Mouse (Mus musculus) CH12.LX (cell line): ENCODE data around the gene Blnk. TPM values are rescaled to one million over a fixed set of nuclear protein-coding genes. Genes with fewer than 3 reads are reported as not detected.

Experiments
- DNase-seq: peaks from one replicate; pipeline ENCODE4 v3.0.0-alpha.2; 2013; ENCODE audit errors: extremely low read depth
- H3K27ac ChIP-seq: 2 replicates; pipeline ENCODE4 v1.5.1; 2012; ENCODE audit warnings: low read depth, mild to moderate bottlenecking, control low read depth, moderate library complexity; ENCODE audit not compliant: insufficient read depth
- H3K27me3 ChIP-seq: replicated peaks from 2 replicates; pipeline ENCODE3; 2012; ENCODE audit warnings: inconsistent platforms
- H3K36me3 ChIP-seq, 2 experiments: replicated peaks in 1 of 2; 2 replicates each; pipeline versions ENCODE3 to v1.6.1; 2012; ENCODE audit warnings: inconsistent platforms in 1 of 2, low read length in 1 of 2, mild to moderate bottlenecking in 1 of 2, mixed read lengths in 1 of 2, moderate library complexity in 1 of 2; ENCODE audit not compliant: control insufficient read depth in 1 of 2, insufficient read depth in 1 of 2
- H3K4me1 ChIP-seq, 2 experiments: 2 replicates each; pipeline ENCODE4 v1.6.1; 2012; ENCODE audit warnings: inconsistent platforms in 1 of 2, moderate library complexity in 1 of 2; ENCODE audit not compliant: insufficient read depth in 2 of 2, control insufficient read depth in 1 of 2
- H3K4me2 ChIP-seq: 2 replicates; pipeline ENCODE4 v1.6.1; 2012; ENCODE audit warnings: low read depth, mild to moderate bottlenecking, control low read depth; ENCODE audit not compliant: poor library complexity, insufficient read depth, severe bottlenecking
- H3K4me3 ChIP-seq, 3 experiments: fragments of 150-350 bp in 1 of 3; sonication (generic) in 1 of 3; replicated peaks in 1 of 3; 2 replicates each; pipeline versions ENCODE3 to v1.5.1; 2011 to 2012; ENCODE audit warnings: low read depth in 2 of 3, low read length in 2 of 3, mild to moderate bottlenecking in 2 of 3, moderate library complexity in 2 of 3, control low read depth in 1 of 3, improper control_type of control experiment in 1 of 3, inconsistent platforms in 1 of 3, mixed read lengths in 1 of 3; ENCODE audit not compliant: poor library complexity in 1 of 3
- H3K79me2 ChIP-seq: replicated peaks from 2 replicates; pipeline ENCODE4 v1.6.1; 2012; ENCODE audit warnings: mild to moderate bottlenecking, moderate library complexity; ENCODE audit not compliant: control insufficient read depth, poor library complexity, insufficient read depth, severe bottlenecking; ENCODE audit errors: extremely low read depth
- H3K9ac ChIP-seq: 2 replicates; pipeline ENCODE4 v1.6.1; 2012; ENCODE audit warnings: low read depth, mild to moderate bottlenecking, control low read depth, moderate library complexity; ENCODE audit not compliant: insufficient read depth
- H3K9me3 ChIP-seq: replicated peaks from 2 replicates; pipeline ENCODE3; 2012; ENCODE audit warnings: low read length, inconsistent platforms, mixed read lengths
- CHD1 ChIP-seq: IDR thresholded peaks from 2 replicates; pipeline ENCODE4 v1.6.1; 2012; ENCODE audit warnings: low read depth, low read length, improper control_type of control experiment, inconsistent platforms
- ELF1 ChIP-seq: IDR thresholded peaks from 2 replicates; pipeline ENCODE4 v1.6.1; 2014; ENCODE audit warnings: low read depth, mild to moderate bottlenecking, inconsistent platforms, low read length, improper control_type of control experiment
- ETS1 ChIP-seq: conservative IDR thresholded peaks from 2 replicates; pipeline ENCODE4 v1.6.1; 2012; ENCODE audit warnings: low read depth, mild to moderate bottlenecking, inconsistent platforms, low read length, improper control_type of control experiment, moderate library complexity
- HCFC1 ChIP-seq: IDR thresholded peaks from 2 replicates; pipeline ENCODE4 v1.6.1; 2012; ENCODE audit warnings: low read depth, mild to moderate bottlenecking, inconsistent platforms, low read length, improper control_type of control experiment
- IRF4 ChIP-seq: IDR thresholded peaks from 2 replicates; pipeline ENCODE4 v1.6.1; 2014; ENCODE audit warnings: low read depth, mild to moderate bottlenecking, inconsistent platforms, low read length, improper control_type of control experiment
- JUND ChIP-seq: conservative IDR thresholded peaks from 2 replicates; pipeline ENCODE4 v1.6.1; 2011; ENCODE audit warnings: low read depth, low read length, improper control_type of control experiment
- KAT2A ChIP-seq: IDR thresholded peaks from 2 replicates; pipeline ENCODE4 v1.6.1; 2012; ENCODE audit warnings: low read length, improper control_type of control experiment, inconsistent platforms; ENCODE audit not compliant: insufficient replicate concordance
- MAZ ChIP-seq: IDR thresholded peaks from 2 replicates; pipeline ENCODE4 v1.6.1; 2012; ENCODE audit warnings: low read depth, mild to moderate bottlenecking, inconsistent platforms, low read length, improper control_type of control experiment, moderate library complexity
- MXI1 ChIP-seq: IDR thresholded peaks from 2 replicates; pipeline ENCODE4 v1.6.1; 2011; ENCODE audit warnings: mild to moderate bottlenecking, low read depth, low read length, improper control_type of control experiment
- MYC ChIP-seq: IDR thresholded peaks from 2 replicates; pipeline ENCODE4 v1.6.1; 2011; ENCODE audit warnings: low read depth, mild to moderate bottlenecking, improper control_type of control experiment, low read length
- NELFE ChIP-seq: IDR thresholded peaks from 2 replicates; pipeline ENCODE4 v1.6.1; 2011; ENCODE audit warnings: low read depth, low read length, improper control_type of control experiment
- PAX5 ChIP-seq: IDR thresholded peaks from 2 replicates; pipeline ENCODE4 v1.6.1; 2012; ENCODE audit warnings: low read length, inconsistent platforms, mixed read lengths
- POLR2AphosphoS2 ChIP-seq: IDR thresholded peaks from 2 replicates; pipeline ENCODE4 v1.6.1; 2011; ENCODE audit warnings: low read depth, low read length, improper control_type of control experiment
- RCOR1 ChIP-seq: conservative IDR thresholded peaks from 2 replicates; pipeline ENCODE4 v1.6.1; 2012; ENCODE audit warnings: low read depth, mild to moderate bottlenecking, inconsistent platforms, low read length, improper control_type of control experiment
- USF1 ChIP-seq: IDR thresholded peaks from 2 replicates; pipeline ENCODE4 v1.6.1; 2014; ENCODE audit warnings: low read depth, mild to moderate bottlenecking, inconsistent platforms, low read length, improper control_type of control experiment
- USF2 ChIP-seq: conservative IDR thresholded peaks from 2 replicates; pipeline ENCODE4 v1.6.1; 2011; ENCODE audit warnings: low read depth, low read length, improper control_type of control experiment
- ZKSCAN1 ChIP-seq: IDR thresholded peaks from 2 replicates; pipeline ENCODE4 v1.6.1; 2012; ENCODE audit warnings: low read depth, inconsistent platforms, low read length, improper control_type of control experiment, borderline replicate concordance
- ZMIZ1 ChIP-seq: IDR thresholded peaks from 2 replicates; pipeline ENCODE4 v1.6.1; 2012; ENCODE audit warnings: low read depth, mild to moderate bottlenecking, inconsistent platforms, low read length, improper control_type of control experiment
- ZNF384 ChIP-seq: IDR thresholded peaks from 2 replicates; pipeline ENCODE4 v1.6.1; 2012; ENCODE audit warnings: low read depth, low read length, improper control_type of control experiment, inconsistent platforms
- dilution Hi-C: fragments of 300-500 bp; cut with MboI; formaldehyde crosslinking; loops from 2 replicates; pipeline ENCODE4 v1.14.3; 2020; ENCODE audit warnings: low sequenced_read_pairs; ENCODE audit not compliant: extremely low pct_unique_long_range_greater_than_20kb, extremely low pct_ligation_motif_present
- in situ Hi-C: fragments of 300-500 bp; cut with MboI; formaldehyde crosslinking; loops from 3 replicates; pipeline ENCODE4 v1.14.3; 2019; ENCODE audit warnings: low sequenced_read_pairs, low pct_ligation_motif_present, low pct_unique_long_range_greater_than_20kb, mixed read lengths
- polyA plus RNA-seq: library from polyadenylated mRNA; unstranded; fragments of >175 nt; gene quantifications from 2 replicates; pipeline ENCODE4 v1.2.1, GENCODE M21; 2012; ENCODE audit warnings: low read depth; ENCODE audit not compliant: insufficient read length
- total RNA-seq, 2 experiments: library from RNA; depleted of rRNA; stranded (reverse); fragments of 300-350 nt in 1 of 2; fragments of >200 nt in 1 of 2; gene quantifications; 2 replicates each; pipeline ENCODE4 v1.2.3; 2012 to 2014

Blnk gene
- total and polyA plus RNA-seq, 3 experiments = 86.8 to 284 (median 101) TPM

DNA sequence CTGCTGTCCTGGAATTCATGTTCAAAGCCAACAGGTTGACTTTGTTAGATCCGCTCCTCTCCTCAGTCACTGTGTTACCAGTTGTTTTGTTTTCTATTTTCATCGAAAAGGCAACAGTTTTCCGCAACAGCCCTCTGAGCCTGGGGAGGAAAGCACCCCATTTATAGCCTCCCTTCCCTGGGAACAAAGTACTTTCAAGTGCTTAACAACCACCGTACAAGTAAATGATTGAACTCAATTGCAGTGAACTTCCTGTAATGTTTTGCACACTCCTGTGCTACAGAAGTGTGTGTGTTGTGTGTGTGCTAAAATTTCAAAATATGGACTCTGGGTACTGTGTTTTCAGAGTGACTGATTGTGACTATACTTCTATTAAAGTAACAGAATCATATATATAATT is 13.4 kb upstream of the Blnk start:
- no peaks in the 10 kb centered on the region for H3K36me3 ChIP-seq
- in situ Hi-C loops = loop anchor here (25.0 kb wide), 1 partner anchor 395 kb away; the partner anchor contains the start of genes Entpd1 and Tctn3
- H3K27me3 ChIP-seq = no peaks in the 10 kb centered on the region
- H3K4me3 ChIP-seq = no peak overlapping the region
- no peak overlapping the region for H3K9ac ChIP-seq
- H3K79me2 ChIP-seq = no peaks in the 10 kb centered on the region
- peaks cover 2% of the 10 kb centered on the region for H3K9me3 ChIP-seq
- no peak for DNase-seq
- dilution Hi-C loops = no loop called here
- H3K4me1 ChIP-seq = peaks cover 8 to 44% of the 10 kb centered on the region in 2 experiments
- H3K4me2 ChIP-seq = no peak overlapping the region
- no peak overlapping the region for H3K27ac ChIP-seq
- TF ChIP-seq KAT2A = no peak
- TF ChIP-seq MYC = no peak
- no peak for TF ChIP-seq MAZ
- no peak for TF ChIP-seq PAX5
- TF ChIP-seq MXI1 = no peak
- TF ChIP-seq NELFE = no peak

DNA sequence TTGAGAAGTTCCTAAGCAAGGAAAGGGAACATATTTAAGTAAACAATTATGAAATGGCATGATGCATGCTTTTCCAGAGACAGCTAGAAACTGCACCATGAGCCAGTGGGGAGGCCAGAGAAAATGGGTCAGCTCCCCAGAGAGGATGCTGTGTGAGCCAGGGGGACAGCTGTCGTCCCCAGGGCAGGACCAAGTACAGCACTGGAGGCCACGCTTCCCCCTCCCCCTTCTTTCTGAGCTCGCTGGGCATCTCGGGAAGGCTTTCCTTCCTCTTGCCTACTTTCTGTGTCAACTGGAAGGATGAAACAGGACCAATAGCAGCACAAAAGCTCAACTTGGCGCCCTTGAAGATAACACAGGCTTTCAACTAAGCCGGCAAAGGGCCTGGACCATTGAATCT is 13.0 kb upstream of the Blnk start:
- H3K27ac ChIP-seq = no peak overlapping the region
- H3K9ac ChIP-seq = no peak overlapping the region
- no peaks in the 10 kb centered on the region for H3K27me3 ChIP-seq
- TF ChIP-seq ZNF384 = no peak
- no peak for TF ChIP-seq HCFC1
- TF ChIP-seq ETS1 = no peak
- TF ChIP-seq USF2 = no peak
- no peak for TF ChIP-seq IRF4
- no peak for TF ChIP-seq ZMIZ1
- TF ChIP-seq ELF1 = no peak
- no peak for TF ChIP-seq MAZ
- no peak for TF ChIP-seq POLR2AphosphoS2
- no peak for TF ChIP-seq CHD1
- no peak for TF ChIP-seq JUND
- no peak for TF ChIP-seq USF1
- no peak for TF ChIP-seq KAT2A
- TF ChIP-seq RCOR1 = no peak
- TF ChIP-seq ZKSCAN1 = no peak
- no peaks in the 10 kb centered on the region for H3K36me3 ChIP-seq
- no peak for DNase-seq
- no peak overlapping the region for H3K4me3 ChIP-seq
- H3K79me2 ChIP-seq = no peaks in the 10 kb centered on the region
- peaks cover 8 to 40% of the 10 kb centered on the region in 2 experiments for H3K4me1 ChIP-seq
- H3K9me3 ChIP-seq = peaks cover 3% of the 10 kb centered on the region
- dilution Hi-C loops = no loop called here
- in situ Hi-C loops = loop anchor here (25.0 kb wide), 1 partner anchor 395 kb away; the partner anchor contains the start of genes Entpd1 and Tctn3
- no peak overlapping the region for H3K4me2 ChIP-seq
